Mouse (Mus musculus): ENCODE measurements around the gene Mettl26. TPM values are rescaled to one million over a fixed set of nuclear protein-coding genes. Genes with fewer than 3 reads are reported as not detected.
A peak's percentile ranks its signal among the peaks of the same experiment; 100 is the strongest.

Gene Mettl26
- polyA plus RNA-seq, 1 experiment from 2014 or later = 65.5 TPM

GRCm38 (mm10) chr17:25874148-25874720 lies 640 bp upstream of the Mettl26 start:
- Histone ChIP-seq H3K9me3 (no peaks in the 10 kb centered on the region), H3K27me3 (no peaks in the 10 kb centered on the region), H3K36me3 (peaks cover 16% of the 10 kb centered on the region), H3K4me3 (peak overlapping the region; percentile 79), H3K9ac (peak overlapping the region; percentile 92), H3K4me1 (replicated peaks) (peaks cover 23% of the 10 kb centered on the region), H3K4me2 (peak overlapping the region; percentile 94), H3K27ac (replicated peaks) (peak overlapping the region; percentile 92)
- 8% methylated on average over 14 of the region's 14 CpGs for WGBS
- no peak; the same call in 1 of the 2 replicates for ATAC-seq (ENCODE audit: low read depth)

GRCm38 (mm10) chr17:25875171-25876136 lies 580 bp downstream of the Mettl26 start:
- WGBS = under 1% methylated on average over 59 of the region's 59 CpGs

GRCm38 (mm10) chr17:25876347-25876915 lies 1.6 kb downstream of the Mettl26 start:
- H3K4me1 ChIP-seq (replicated peaks) = peaks cover 37% of the 10 kb centered on the region
- ATAC-seq (ENCODE audit: low read depth) = no peak
- peak overlapping the region; percentile 94 for H3K4me2 ChIP-seq
- H3K4me3 ChIP-seq = peak overlapping the region; percentile 79
- 58% methylated on average over 10 of the region's 10 CpGs for WGBS
- peak overlapping the region; percentile 92 for H3K9ac ChIP-seq
- peaks cover 23% of the 10 kb centered on the region for H3K36me3 ChIP-seq
- H3K9me3 ChIP-seq = no peaks in the 10 kb centered on the region
- no peaks in the 10 kb centered on the region for H3K27me3 ChIP-seq
- no peak overlapping the region; the same call in 1 of the 2 replicates for H3K27ac ChIP-seq (replicated peaks)

More at GRCm38 (mm10) chr17:25875171-25876136, 580 bp downstream of the Mettl26 start:
- H3K4me2 ChIP-seq = peak overlapping the region; percentile 94
- peak overlapping the region; percentile 92 for H3K9ac ChIP-seq
- H3K27me3 ChIP-seq = no peaks in the 10 kb centered on the region
- H3K4me1 ChIP-seq (replicated peaks) = peaks cover 28% of the 10 kb centered on the region
- no peaks in the 10 kb centered on the region for H3K9me3 ChIP-seq
- peak; percentile 93 for ATAC-seq (ENCODE audit: low read depth)
- H3K36me3 ChIP-seq = peaks cover 23% of the 10 kb centered on the region
- H3K4me3 ChIP-seq = peak overlapping the region; percentile 79
- H3K27ac ChIP-seq (replicated peaks) = peak overlapping the region; percentile 92

GRCm38 (mm10) chr17:25877025-25877424 lies 2.2 kb downstream of the Mettl26 start:
- Histone ChIP-seq H3K36me3 (peaks cover 29% of the 10 kb centered on the region), H3K4me2 (0 out of 2 replicates have a peak overlapping the region, but pooled peaks have one; percentile 94), H3K4me1 (replicated peaks) (peaks cover 41% of the 10 kb centered on the region), H3K27ac (replicated peaks) (no peak overlapping the region), H3K4me3 (no peak overlapping the region), H3K27me3 (no peaks in the 10 kb centered on the region), H3K9me3 (no peaks in the 10 kb centered on the region), H3K9ac (peak overlapping the region; percentile 31; the same call in 1 of the 2 replicates)
- 89% methylated on average over 3 of the region's 3 CpGs for WGBS
- ATAC-seq (ENCODE audit: low read depth) = no peak

GRCm38 (mm10) chr17:25877741-25878610 lies 3.1 kb downstream of the Mettl26 start:
- Histone ChIP-seq H3K27me3 (no peaks in the 10 kb centered on the region), H3K4me1 (replicated peaks) (peaks cover 41% of the 10 kb centered on the region), H3K4me2 (no peak overlapping the region), H3K4me3 (no peak overlapping the region), H3K36me3 (peaks cover 38% of the 10 kb centered on the region), H3K9ac (no peak overlapping the region), H3K27ac (replicated peaks) (no peak overlapping the region), H3K9me3 (no peaks in the 10 kb centered on the region)
- 93% methylated on average over 32 of the region's 32 CpGs for WGBS
- no peak for ATAC-seq (ENCODE audit: low read depth)

- no peak overlapping the region for H3K4me3 ChIP-seq
- H3K36me3 ChIP-seq = peaks cover 46% of the 10 kb centered on the region
- H3K4me2 ChIP-seq = no peak overlapping the region
- ATAC-seq (ENCODE audit: low read depth) = no peak
- H3K4me1 ChIP-seq (replicated peaks) = peaks cover 41% of the 10 kb centered on the region
- no peak overlapping the region for H3K27ac ChIP-seq (replicated peaks)
- no peaks in the 10 kb centered on the region for H3K9me3 ChIP-seq
- WGBS = 87% methylated on average over 19 of the region's 19 CpGs
- H3K9ac ChIP-seq = no peak overlapping the region
- no peaks in the 10 kb centered on the region for H3K27me3 ChIP-seq
Observed at GRCm38 (mm10) chr17:25878611-25879180, 3.8 kb downstream of the Mettl26 start.

- no peak overlapping the region for H3K4me2 ChIP-seq
- H3K27ac ChIP-seq (replicated peaks) = no peak overlapping the region
- H3K9me3 ChIP-seq = no peaks in the 10 kb centered on the region
- 40% methylated on average over 4 of the region's 4 CpGs for WGBS
- H3K36me3 ChIP-seq = peaks cover 51% of the 10 kb centered on the region
- no peak overlapping the region for H3K4me3 ChIP-seq
- peaks cover 35% of the 10 kb centered on the region for H3K4me1 ChIP-seq (replicated peaks)
- ATAC-seq (ENCODE audit: low read depth) = no peak
- no peaks in the 10 kb centered on the region for H3K27me3 ChIP-seq
- H3K9ac ChIP-seq = no peak overlapping the region
Observed at GRCm38 (mm10) chr17:25879261-25879660, 4.4 kb downstream of the Mettl26 start.

GRCm38 (mm10) chr17:25879750-25880149 lies 4.9 kb downstream of the Mettl26 start:
- peaks cover 56% of the 10 kb centered on the region for H3K36me3 ChIP-seq
- WGBS = 49% methylated on average over 8 of the region's 8 CpGs
- no peaks in the 10 kb centered on the region for H3K27me3 ChIP-seq
- H3K9me3 ChIP-seq = no peaks in the 10 kb centered on the region
- H3K9ac ChIP-seq = no peak overlapping the region
- peaks cover 34% of the 10 kb centered on the region for H3K4me1 ChIP-seq (replicated peaks)
- no peak overlapping the region for H3K4me3 ChIP-seq
- no peak overlapping the region for H3K27ac ChIP-seq (replicated peaks)
- ATAC-seq (ENCODE audit: low read depth) = no peak
- H3K4me2 ChIP-seq = no peak overlapping the region

GRCm38 (mm10) chr17:25880196-25880910 lies 5.5 kb downstream of the Mettl26 start, which contains the start of gene Wfikkn1:
Wfikkn1 (minus strand) TSS chr17:25880858.
- no peak for ATAC-seq (ENCODE audit: low read depth)
- Histone ChIP-seq H3K4me2 (no peak within 1 kb of the TSS), H3K9me3 (no peaks in the 10 kb centered on the region), H3K27ac (replicated peaks) (peak within 1 kb of the TSS; percentile 59), H3K4me3 (no peak within 1 kb of the TSS), H3K27me3 (no peaks in the 10 kb centered on the region), H3K36me3 (peaks cover 60% of the 10 kb centered on the region), H3K4me1 (replicated peaks) (peaks cover 34% of the 10 kb centered on the region), H3K9ac (peak within 1 kb of the TSS; percentile 5; the same call in 1 of the 2 replicates)
- 22% methylated on average over 5 of the region's 5 CpGs for WGBS

- H3K27ac ChIP-seq (replicated peaks) = peak overlapping the region; percentile 59; the same call in 1 of the 2 replicates
- 0 out of 2 replicates have a peak overlapping the region, but pooled peaks have one; percentile 2 for H3K9ac ChIP-seq
- no peak overlapping the region for H3K4me2 ChIP-seq
- peaks cover 60% of the 10 kb centered on the region for H3K36me3 ChIP-seq
- H3K4me1 ChIP-seq (replicated peaks) = peaks cover 30% of the 10 kb centered on the region
- H3K9me3 ChIP-seq = no peaks in the 10 kb centered on the region
- no peak overlapping the region for H3K4me3 ChIP-seq
- 7% methylated on average over 5 of the region's 5 CpGs for WGBS
- no peaks in the 10 kb centered on the region for H3K27me3 ChIP-seq
- no peak for ATAC-seq (ENCODE audit: low read depth)
Observed at GRCm38 (mm10) chr17:25880913-25881641, 6.2 kb downstream of the Mettl26 start.
